Mouse (Mus musculus): ENCODE measurements around the gene Dbndd2.

GRCm38 (mm10) chr2:164452000-164452676, 33.8 kb upstream of the Dbndd2 start:
- TF ChIP-seq GABPA (IDR thresholded peaks at IDR 0.05; ENCODE audit: low read depth, low read length) = no peak
- no peak for TF ChIP-seq SMC3 (IDR thresholded peaks at IDR 0.05; ENCODE audit: low read depth, low read length)
- TF ChIP-seq CTCF (IDR thresholded peaks at IDR 0.05 in 2 of 3, conservative IDR thresholded peaks at IDR 0.05 in 1 of 3; ENCODE audit: control insufficient read depth in 1 of 3, insufficient read depth in 1 of 3, low read depth in 2 of 3, low read length in 3 of 3, poor library complexity in 1 of 3, severe bottlenecking in 1 of 3) = no peak
- TF ChIP-seq GATA1 (IDR thresholded peaks at IDR 0.05; ENCODE audit: low read depth, low read length) = no peak
- no peak for TF ChIP-seq MAFK (IDR thresholded peaks at IDR 0.05; ENCODE audit: borderline replicate concordance, low read depth, low read length)
- no peak for TF ChIP-seq E2F4 (IDR thresholded peaks at IDR 0.05; ENCODE audit: borderline replicate concordance, low read depth, low read length)
- TF ChIP-seq POLR2A (IDR thresholded peaks at IDR 0.05; ENCODE audit: control insufficient read depth in 1 of 2, insufficient read depth in 1 of 2, low read depth in 1 of 2, low read length in 2 of 2, poor library complexity in 1 of 2) = no peak
